Mouse (Mus musculus) left cerebral cortex, postnatal 10 days (tissue): ENCODE data around the gene Ppfibp2. TPM values are rescaled to one million over a fixed set of nuclear protein-coding genes. Genes with fewer than 3 reads are reported as not detected.

Experiments
- DNase-seq, 2 experiments: peaks; one replicate each; pipeline ENCODE4 v3.0.0; 2021 to 2022; ENCODE audit warnings: low spot score in 2 of 2, mixed read lengths in 1 of 2; ENCODE audit errors: extremely low spot score in 1 of 2
- intact Hi-C: fragments of 180-260 bp; cut with DNase I; formaldehyde crosslinking; loops from one replicate; pipeline ENCODE4 v1.15.1; 2025
- total RNA-seq, 2 experiments: library from RNA; stranded (reverse); gene quantifications; 2 replicates each; pipeline ENCODE4 v1.2.3; 2021

The Ppfibp2 gene
- total RNA-seq, 2 experiments from 2014 or later: 3.5 to 3.9 TPM

DNA sequence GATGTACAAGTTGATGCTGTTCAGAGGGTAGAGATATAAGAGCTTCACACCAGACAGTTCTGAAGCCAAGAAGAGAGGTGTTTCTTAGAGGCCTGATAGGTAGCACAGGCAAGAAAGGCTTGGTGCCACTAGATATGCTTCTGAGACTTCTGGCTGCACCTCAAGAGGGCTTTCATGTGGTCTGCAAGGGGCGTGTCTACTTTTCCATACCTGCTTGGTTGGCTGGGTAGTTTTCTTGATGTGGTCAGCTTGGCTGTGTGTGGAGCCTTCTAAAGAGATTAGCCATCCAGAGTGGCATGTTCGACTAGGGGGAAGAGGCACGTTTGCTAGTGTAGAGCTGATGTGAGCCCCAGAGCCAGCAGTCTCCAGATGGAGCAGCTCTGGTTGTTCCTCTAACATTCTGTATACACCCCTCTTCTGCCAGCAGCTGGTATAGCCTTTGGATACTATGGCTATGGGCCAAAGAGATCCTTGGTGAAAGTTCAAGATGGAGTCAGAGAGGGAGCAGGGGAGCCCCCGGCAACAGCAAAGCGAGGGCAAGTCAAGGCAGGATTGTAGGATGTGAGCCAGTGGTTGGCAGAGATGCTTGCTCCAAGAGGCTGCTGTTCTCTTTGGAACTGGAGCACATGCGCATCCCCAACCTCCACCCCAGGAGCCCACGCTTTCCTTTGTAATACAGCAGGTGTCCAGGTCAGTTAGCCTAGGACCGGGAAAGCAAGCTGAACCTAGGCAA is 64.3 kb downstream of the Ppfibp2 start:
- no peak for DNase-seq
- intact Hi-C loops: no loop called here

DNA sequence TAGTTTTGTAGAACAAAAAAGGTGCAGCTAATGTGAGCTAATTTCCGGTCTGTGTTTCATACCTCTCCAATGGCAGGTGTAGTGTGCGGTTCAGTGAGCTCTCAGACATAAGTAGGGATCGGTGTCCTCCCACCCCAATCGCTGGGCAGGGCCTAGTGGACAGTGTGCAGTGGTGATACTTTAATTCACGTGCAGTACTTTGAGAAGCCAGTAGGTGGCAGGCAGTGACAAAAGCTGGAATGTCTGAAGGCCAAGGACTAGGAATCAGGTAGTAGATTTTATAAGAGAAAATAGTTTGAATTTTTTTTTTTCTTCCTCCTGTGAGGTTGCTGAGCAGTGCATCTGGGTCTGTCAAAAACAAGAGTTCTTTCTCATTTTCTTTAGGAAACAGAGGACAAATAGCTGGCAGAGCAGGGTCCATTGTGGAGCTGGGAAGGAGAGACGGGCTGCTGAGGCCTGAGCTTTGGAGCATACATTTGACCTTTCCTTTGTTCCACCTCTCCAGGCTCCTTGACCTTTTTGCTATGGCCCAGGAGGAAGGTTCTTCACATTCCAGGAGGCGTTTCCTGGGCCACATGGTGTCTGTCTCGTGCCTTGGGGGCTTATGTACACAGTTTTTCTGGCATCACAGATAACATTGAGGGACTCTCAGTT is 66.3 kb downstream of the Ppfibp2 start:
- intact Hi-C loops: loop anchor here (2.0 to 5.0 kb wide), 2 partner anchors 47 to 86 kb away; no protein-coding TSS in a partner anchor
- peak; percentile 53 to 70 for DNase-seq

DNA sequence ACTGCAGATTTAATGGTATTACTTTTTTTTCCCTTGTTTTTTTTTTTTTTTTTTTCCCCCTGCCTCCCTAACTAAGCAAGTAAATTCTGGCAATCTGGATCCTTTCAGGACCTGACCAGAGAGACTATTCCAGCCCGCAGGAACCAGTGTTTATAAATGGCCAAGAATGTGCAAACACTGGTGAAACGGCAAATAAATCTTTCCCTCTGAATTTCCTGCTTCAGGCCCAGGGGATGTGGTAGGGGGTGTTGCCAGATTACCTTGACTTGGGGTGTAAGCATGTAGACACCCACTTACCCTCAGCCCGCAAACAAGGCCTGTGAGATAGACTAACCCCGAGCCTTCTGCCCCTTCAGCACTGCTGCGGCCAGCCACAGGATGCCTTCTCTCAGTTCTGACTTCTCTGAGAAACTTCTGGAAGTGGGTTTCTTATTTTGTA is 66.9 kb downstream of the Ppfibp2 start:
- DNase-seq: no peak
- intact Hi-C loops: loop anchor here (2.0 to 5.0 kb wide), 2 partner anchors 47 to 85 kb away; no protein-coding TSS in a partner anchor

DNA sequence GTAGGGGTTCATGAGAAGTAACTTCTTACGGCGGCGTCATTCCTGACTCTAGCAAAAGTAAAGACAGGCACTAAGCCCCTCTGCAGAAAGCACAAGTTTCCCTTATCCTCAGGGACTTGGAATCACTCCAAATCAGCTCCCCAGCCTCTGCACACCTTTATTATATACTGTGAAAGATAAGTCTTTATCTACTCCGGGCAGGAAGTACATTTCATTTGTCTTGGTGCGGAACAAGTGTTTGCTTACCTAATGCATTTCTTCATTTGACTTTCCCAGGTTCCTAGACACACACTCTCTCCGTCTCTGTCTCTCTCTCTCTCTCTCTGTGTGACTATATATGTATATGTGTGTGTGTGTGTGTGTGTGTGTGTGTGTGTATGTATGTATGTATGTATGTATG is 68.6 kb downstream of the Ppfibp2 start:
- intact Hi-C loops: loop anchor here (5.0 kb wide), 1 partner anchor 84 kb away; no protein-coding TSS in a partner anchor
- no peak for DNase-seq

DNA sequence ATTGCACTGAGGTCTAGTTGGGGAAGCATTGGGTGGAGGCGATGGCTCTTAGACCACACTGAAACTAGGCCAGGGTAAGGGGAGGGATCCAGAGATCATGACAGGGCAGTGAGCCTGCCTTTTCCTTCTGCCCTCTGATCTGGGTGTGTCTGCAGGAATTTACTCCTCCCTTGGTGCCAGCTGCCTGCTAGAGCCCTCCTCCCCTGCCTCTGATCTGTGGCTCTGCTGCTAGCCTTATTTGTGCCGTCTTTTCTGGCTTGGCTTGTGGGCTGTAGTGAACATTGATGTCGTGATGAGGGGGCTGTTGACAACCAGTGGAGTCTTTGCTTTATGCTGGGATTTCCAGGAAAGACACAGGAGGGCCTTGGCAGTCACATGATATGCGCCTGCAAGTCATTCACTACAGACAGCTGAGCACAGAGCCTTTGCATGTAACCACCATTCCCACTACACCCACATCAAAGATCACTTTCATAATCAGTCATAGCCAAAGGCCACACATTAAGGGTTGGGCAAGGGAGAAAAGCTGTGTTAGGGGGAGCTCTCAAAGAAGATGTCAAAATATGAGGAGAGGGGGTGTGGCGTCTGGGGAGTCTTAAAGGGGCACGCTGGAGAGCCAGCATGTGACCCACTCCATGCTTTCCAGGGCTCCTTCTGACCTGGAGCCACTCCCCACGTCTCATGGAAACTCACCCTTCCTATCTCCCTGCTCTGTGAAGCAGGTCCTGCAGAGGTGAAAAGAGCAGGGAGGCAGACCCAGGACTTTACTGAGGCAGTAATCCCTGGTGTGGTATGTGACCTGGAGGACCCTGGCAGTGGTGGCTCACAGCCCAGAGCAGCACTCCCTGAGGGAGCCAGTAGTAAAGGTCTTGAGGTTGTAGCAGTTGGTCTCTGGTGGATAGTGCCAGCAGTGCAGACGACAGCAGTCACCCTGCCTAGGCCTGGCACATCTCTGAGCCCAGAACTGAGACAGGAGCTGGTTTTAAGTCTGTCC is 69.4 kb downstream of the Ppfibp2 start:
- DNase-seq: peak in 1 of 2 experiments; percentile 52
- intact Hi-C loops: loop anchor here (5.0 kb wide), 1 partner anchor 83 kb away; no protein-coding TSS in a partner anchor

- DNase-seq: peak; percentile 22 to 37
- intact Hi-C loops: no loop called here
Measured at GRCm38 (mm10) chr7:107665221-107665585, 70.2 kb downstream of the Ppfibp2 start.

DNA sequence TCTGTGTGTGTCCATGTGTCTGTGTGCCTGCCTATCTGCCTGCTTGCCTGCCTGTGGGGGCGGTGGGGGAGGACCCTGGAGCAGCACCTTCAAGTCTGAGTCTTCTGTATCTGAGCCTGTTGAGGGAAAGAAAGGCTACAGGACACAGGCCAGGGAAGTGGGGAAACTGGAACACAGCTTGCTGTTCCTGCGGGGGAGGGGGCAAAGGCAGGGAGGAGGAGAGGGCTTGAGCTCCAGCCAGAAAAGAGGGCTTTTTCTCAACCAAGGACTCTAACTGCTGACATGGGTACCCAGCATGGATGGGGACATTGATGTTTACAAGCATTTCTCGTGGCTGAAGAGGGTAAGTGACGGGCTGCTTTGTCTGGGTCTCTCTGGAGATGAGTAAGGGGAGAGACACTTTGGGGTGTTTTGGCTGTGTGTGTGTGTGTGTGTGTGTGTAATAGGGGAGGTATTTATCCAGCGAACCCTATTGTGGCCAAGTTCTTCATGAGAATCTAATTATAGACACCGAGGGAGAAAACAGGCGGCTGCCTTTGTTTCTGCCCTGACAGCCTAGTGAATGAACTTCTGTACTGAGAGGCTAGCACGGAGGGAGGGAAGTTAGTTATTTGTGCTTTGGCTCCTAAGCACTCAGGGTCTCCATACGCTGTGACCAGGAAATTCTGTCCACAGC is 70.7 kb downstream of the Ppfibp2 start:
- intact Hi-C loops: no loop called here
- peak; percentile 23 to 74 for DNase-seq

DNA sequence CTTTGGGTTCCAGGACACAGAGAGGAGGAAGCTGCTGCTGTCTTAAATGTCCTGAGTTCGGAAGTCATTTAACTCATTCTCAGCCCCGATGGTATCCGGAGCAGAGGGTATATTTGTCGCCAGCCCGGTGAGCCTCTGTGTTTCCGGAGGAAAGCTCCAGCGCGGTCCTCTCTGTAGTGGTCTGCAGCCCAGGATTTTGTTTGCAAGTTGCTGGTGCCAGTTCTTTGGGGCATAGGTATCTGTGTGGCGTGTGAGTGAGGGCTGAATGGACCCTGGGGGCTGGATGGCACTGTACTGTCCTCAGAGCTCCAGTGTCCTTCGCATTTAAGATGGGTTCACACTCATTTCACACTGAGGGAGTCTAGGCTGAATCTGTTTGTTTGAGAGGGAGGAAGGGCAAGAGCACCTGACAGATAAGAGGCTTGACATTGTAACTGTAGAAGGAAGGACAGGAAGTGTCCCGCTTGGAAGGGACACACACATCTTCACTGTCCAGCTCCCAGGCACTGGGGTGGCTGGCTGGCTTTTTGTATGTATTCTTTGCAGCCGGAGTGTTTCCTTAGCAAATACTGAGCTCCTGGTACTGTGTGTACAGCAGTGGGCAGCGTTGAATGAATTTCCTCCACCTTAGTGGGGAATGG is 71.4 kb downstream of the Ppfibp2 start:
- intact Hi-C loops: no loop called here
- DNase-seq: no peak

- intact Hi-C loops: no loop called here
- no peak for DNase-seq
Measured at GRCm38 (mm10) chr7:107668514-107668913, 73.5 kb downstream of the Ppfibp2 start.

GRCm38 (mm10) chr7:107675224-107675623 is 80.2 kb downstream of the Ppfibp2 start:
- intact Hi-C loops: no loop called here

GRCm38 (mm10) chr7:107680151-107680852 is 85.3 kb downstream of the Ppfibp2 start:
- intact Hi-C loops: no loop called here
- no peak for DNase-seq

More at GRCm38 (mm10) chr7:107675224-107675623, 80.2 kb downstream of the Ppfibp2 start:
- DNase-seq: no peak

- DNase-seq: no peak
- intact Hi-C loops: no loop called here
Measured at GRCm38 (mm10) chr7:107681306-107681705, 86.3 kb downstream of the Ppfibp2 start.

- DNase-seq: no peak
- intact Hi-C loops: no loop called here
Measured at GRCm38 (mm10) chr7:107683162-107683561, 88.2 kb downstream of the Ppfibp2 start.

DNA sequence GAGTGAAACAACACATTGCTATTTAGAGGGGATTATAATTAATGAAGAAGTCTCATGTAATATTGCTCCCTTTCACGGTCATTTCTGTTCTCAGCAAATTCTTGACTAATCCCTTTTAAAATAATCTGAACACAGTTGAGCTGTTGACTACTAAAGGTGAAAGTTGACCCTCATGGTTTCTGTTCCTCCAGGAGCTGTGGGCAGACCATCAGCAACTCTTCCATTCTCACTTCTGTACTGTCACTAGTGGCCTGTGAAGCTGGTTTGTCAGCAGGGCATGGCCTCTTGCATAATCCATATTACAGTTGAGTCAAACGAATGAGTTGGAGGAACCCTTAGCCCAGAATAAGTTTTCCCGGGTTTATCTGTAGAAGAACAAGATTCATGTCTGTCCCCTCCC is 88.6 kb downstream of the Ppfibp2 start:
- intact Hi-C loops: no loop called here
- no peak for DNase-seq

- intact Hi-C loops: no loop called here
Measured at GRCm38 (mm10) chr7:107685238-107685954, 90.4 kb downstream of the Ppfibp2 start.

GRCm38 (mm10) chr7:107685955-107686285 is 90.9 kb downstream of the Ppfibp2 start:
- intact Hi-C loops: no loop called here
- no peak for DNase-seq

More at GRCm38 (mm10) chr7:107685238-107685954, 90.4 kb downstream of the Ppfibp2 start:
- DNase-seq: no peak

DNA sequence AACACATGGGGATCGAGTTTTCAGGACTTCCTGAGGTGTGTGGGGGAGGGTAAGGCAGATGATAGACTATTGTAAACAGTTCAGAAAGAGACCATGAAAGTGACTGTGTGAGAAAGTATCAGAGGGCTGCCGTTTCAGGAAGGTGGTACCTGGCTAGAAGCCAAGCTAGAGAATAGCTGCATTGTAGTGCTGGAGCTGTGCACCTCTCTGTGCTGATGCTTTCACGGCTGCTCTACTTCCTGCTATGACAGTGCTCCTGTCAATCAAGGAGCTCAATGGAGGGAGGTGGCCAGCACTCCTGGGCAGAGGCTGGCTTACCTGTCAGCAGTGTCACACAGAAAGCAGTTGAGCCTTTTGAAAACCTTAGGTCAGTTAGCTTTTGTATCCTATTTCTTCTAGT is 92.4 kb downstream of the Ppfibp2 start:
- intact Hi-C loops: no loop called here
- no peak for DNase-seq
